Mouse (Mus musculus) c-Kit-positive CD71-positive TER-119-positive erythroid progenitor cells, embryonic 14.5 days (primary cell): ENCODE data around the gene Maz.

Source experiments
- DNase-seq: peaks from one replicate; pipeline ENCODE4 v3.0.0-alpha.2; 2013; ENCODE audit warnings: low spot score

Gene Maz

DNA sequence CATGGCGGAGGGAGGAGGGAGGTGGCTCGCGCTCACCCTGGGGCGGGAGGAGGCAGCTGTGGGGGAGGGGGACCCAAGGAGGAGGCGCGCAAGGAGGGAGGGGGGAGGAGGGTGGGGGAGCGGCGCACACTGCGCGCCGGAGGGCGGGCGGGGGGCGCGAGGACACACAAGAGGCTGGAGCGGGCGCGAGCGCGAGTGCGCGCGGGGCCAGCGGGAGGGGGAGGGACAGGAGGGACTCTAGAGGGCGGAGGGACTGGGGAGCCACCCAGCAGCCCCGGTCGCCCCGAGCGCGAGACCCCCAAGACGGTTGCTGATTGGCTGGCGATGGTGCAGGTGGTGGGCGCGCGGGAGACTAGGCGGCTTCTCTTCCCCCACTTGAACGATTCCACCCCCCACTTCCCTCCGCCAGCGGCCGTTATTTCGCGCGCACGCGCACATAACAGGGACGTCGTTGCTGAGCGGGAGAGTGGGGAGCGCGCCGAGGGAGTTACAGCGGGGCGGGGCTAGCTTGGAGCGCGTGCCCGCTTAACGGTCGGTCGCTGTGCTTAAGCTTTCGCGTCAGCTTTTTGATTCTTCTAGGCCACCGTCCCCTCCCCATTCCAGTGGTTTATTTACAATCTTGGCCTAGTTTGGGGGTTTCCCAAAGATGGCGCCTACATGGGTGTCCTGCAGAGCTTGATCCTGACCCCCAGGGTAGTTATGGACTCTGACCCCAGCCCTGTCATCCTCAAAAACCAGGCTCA lies at the start of gene Maz:
TSS of gene Maz (minus strand) at position 54 of the 743 bp plus-strand sequence.
- DNase-seq, result peak; percentile 99

DNA sequence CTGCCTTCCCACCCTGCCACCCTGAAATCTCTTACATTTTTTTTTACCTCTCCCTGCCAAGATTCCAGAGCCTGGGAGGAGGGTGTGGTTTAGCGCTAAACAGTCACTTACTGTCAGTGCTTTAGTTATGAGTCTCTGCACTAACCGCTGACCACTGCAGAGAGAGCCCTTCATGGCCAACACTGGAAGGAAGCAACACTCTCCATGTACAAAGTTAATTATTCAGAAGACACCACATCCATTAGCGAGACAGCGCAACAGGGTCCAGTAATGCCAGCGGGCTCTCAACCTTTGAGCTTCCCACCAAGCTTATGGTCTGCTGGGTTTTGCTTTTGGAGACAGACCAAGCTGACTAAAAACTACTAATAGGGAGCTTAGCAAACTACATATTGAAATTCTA lies 49.4 kb upstream of the Maz start:
- DNase-seq, result no peak

DNA sequence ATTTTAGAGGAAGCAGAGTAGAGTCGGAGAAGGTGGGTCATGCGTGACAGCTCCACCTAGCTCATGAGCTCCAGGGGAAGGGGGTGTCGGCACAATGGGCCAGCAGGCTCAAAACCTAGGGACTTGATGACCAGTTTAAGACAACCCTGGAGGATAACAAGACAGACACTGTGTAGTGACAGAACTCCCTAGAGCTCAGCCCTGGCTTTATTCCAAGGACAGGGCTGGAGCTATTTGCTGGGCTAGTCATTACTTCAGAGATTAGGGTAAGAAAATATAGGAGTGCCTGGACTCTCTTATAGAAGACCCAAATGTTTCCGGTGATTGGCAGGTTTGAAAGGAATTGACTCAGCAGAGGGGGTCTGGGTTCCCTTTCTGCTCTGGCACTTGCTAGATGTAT lies 46.4 kb upstream of the Maz start:
- no peak for DNase-seq

DNA sequence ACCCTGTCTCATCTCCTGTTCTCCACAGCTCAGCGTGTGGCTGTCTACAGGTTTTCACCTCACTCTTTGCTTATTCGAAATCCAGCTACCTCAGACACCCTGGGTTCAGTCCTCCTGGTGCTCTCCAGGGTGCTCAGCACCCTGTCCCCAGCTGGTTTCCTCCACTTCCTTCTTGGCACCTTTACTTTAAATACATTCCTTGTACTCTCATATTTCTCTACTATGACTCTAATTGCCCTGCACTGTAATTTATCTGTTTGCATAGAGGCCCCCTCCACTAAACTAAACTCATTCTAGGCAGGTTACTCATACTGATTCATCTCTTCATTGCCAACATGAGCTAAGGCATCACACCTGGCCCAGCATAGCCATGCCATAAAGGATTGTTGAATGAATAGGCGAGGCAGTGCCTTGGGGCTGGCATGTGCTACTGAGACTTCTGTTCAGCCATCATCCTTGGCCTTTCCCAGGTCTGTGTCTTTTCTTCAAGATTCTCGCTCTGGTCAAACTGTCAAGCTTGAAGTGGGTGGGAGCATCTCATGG lies 44.1 kb upstream of the Maz start:
- DNase-seq, result no peak

- no peak for DNase-seq
Measured at GRCm38 (mm10) chr7:127066317-127066716, 39.5 kb upstream of the Maz start.

DNA sequence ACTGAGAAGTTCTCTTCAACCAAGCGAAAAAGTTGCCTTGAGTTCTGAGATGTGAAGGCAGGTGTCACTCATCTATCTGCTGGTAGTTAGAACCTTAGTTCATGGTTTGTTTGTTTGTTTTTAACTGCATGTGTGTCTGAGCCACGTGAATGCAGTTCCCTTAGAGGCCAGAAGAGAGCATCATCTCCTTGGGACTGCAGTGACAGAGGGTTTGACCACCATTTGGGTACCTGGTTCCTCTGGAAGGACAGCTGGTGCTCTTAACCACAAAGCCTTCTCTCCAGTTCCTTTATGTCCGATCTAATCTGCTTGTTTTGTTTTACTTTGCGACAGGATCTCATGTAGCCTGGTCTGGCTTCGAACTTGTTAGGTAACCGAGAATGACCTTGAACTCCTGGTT lies 38.7 kb upstream of the Maz start:
- no peak for DNase-seq

- no peak for DNase-seq
Measured at GRCm38 (mm10) chr7:127055026-127055585, 28.3 kb upstream of the Maz start.

DNA sequence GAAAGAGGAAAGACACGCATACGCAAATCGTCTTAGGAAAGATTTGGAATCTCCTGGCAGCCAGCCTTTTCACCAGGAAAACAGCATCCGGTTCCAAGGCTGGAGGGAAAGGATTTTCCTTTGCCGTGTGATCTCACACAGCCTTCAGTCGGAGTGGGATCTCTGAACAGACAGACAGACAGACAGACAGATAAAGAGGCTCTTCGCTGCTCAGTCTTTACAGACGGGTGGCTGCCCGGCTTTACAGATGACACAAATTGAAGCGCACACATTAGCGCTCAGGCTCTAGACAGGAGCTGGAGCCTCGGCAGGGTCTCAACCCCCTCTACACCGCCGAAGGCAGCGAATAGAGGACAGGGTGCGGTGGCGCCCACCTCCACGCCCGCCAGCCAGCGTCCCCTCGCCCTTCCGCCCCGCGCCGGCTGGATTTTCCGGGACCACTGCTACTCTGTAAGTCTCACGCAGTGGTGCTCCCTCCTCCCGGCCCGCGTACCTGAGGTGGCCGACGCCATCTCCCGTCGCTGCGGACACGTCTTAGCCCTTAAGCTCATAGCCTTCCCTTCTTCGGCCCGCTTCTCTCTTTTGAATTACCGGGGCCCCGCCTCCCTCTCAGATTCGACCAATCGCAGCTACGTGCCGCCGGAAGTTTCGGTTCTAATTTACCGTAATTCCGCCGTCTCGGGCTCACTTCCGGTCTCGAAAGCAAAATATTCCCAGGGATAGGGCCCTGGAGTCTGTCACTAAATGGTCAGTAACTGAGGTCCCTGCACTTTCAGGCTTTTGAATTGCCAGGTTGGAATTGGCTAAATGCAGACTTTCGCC lies 15.2 kb upstream of the Maz start, which contains the start of gene Kif22:
TSS of gene Kif22 (minus strand) at position 621 of the 822 bp plus-strand sequence.
- DNase-seq, result peak; percentile 90

GRCm38 (mm10) chr7:127031244-127031643 lies 4.4 kb upstream of the Maz start:
- no peak for DNase-seq

GRCm38 (mm10) chr7:127030172-127030571 lies 3.3 kb upstream of the Maz start:
- no peak for DNase-seq

- DNase-seq, result no peak
Measured at GRCm38 (mm10) chr7:127027885-127028284, 1.0 kb upstream of the Maz start.

DNA sequence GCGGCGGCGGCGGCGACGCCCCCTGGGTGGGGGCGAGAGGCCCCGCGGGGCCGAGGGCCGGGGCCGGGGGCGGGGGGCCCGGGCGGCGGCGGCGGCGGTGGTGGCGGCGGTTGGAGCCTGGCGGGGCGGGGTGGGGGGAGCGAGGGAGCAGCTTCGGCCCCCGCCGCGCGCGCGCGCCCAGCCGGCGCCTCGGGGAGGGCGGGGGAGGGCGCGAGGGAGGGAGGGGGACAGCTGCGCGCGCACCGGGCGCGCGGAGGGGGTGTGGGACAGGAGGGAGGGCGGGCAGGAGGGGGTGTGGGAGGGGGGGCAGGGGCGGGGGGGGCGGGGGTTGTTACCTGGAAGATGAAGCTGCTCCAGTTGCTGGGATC lies 237 bp downstream of the Maz start:
- no peak for DNase-seq

GRCm38 (mm10) chr7:127026161-127026600 lies 656 bp downstream of the Maz start:
- no peak for DNase-seq

- DNase-seq, result no peak
Measured at GRCm38 (mm10) chr7:127025556-127026160, 1.2 kb downstream of the Maz start.

GRCm38 (mm10) chr7:127024755-127025555 lies 1.9 kb downstream of the Maz start:
- DNase-seq, result no peak

DNA sequence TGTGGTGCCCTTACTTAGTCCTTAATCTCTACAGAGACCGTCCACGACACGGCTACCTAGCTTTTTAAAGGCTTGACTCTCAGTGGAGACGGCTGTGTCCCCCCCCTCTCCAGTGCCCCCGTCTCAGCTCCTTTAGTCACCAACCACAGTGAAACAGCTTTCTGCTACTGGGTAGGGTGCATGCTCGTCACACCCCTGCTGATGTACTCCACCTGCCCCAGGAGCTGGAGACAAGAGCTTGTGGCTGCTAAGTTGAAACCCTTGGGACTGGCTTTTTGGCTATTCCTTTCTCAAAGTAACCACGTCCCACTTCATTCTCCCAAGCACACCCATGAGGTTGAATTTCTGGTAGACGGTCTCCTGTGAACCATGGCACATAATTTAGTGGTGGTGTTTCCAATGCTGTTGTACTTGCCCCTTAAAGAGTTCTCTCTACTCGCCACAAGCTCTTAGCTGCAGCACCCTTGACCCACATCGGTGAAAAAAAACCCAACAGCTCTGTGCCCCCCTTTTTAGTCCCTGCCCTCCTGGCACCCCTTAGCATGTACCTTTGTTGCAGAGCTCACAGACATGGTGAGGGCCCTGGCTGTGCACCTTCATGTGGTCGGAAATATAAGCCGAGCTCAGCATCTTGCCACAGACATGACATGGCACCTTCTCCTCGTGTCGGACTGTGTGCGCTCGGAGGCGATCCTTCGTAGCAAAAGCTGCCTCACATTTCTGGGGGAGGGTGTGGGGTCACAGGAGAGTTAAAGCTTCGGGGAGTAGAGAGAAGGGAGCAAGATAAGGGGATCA lies 2.7 kb downstream of the Maz start:
- no peak for DNase-seq

DNA sequence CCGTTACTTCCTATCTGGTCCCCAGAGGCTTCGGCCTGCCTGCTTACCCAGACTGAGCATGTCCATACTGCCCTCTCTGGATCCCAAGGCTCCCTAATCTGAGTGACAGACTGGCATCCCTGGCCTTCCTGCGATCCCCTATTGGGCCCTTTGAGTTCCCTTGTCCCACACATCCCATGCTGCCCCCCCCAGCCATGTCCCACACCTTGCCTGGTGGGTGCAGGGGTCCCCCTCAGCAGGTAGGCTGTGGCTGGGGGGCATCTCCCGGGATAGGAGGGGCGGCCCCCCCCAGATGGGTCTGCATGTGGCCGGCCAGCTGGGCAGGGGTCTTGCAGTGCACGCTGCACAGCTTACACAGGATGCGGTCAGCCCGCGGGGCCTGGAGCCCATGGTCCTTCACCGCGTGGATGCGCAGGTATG lies 3.6 kb downstream of the Maz start:
- no peak for DNase-seq

GRCm38 (mm10) chr7:127022528-127023271 lies 4.1 kb downstream of the Maz start:
- DNase-seq, result no peak

- no peak for DNase-seq
Measured at GRCm38 (mm10) chr7:127021563-127022527, 5.0 kb downstream of the Maz start.
